Mouse (Mus musculus) bone marrow, adult 2 months (tissue): ENCODE measurements around the gene Per1.

Experiments used
- CTCF ChIP-seq: fragments of 200-500 bp; IDR thresholded peaks from 2 replicates; pipeline ENCODE4 v1.5.1; 2011; ENCODE audit warnings: low read length, control low read depth; ENCODE audit not compliant: control insufficient read depth, insufficient read depth
- POLR2A ChIP-seq: fragments of 200-500 bp; IDR thresholded peaks from 2 replicates; pipeline ENCODE4 v1.6.1; 2011; ENCODE audit warnings: low read depth, mild to moderate bottlenecking, control low read depth, low read length, borderline replicate concordance; ENCODE audit not compliant: control insufficient read depth

DNA sequence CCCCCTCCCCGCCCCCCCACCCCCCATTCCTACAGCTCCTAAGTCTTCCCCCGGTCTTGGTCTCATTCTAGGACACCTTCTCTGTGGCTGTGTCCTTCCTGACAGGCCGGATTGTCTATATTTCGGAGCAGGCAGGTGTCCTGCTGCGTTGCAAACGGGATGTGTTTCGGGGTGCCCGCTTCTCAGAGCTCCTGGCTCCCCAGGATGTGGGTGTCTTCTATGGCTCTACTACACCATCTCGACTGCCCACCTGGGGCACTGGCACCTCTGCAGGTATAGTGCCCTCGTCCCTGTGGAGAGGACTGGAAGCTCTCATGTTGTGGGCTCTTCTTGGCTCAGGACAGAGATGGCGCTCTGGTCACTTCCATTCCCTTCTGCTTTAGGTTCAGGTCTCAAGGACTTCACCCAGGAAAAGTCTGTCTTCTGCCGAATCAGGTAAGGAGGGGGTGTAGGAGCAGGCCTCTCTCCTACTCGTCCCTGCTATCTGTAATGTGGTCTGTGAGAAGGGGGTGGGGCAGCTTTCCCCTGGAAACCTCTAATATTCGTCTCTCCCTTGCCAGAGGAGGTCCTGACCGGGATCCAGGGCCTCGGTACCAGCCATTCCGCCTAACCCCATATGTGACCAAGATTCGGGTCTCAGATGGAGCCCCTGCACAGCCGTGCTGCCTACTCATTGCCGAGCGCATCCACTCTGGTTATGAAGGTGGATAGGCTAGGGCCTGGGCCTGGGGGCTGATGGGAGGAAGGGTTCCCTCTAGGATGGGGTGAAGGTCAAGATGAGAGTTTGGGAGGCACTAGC lies 6.8 kb downstream of the Per1 start:
- TF ChIP-seq CTCF (no peak), POLR2A (no peak)
